Mouse (Mus musculus) kidney, postnatal 0 days (tissue): ENCODE results near the gene Prkca. TPM values are rescaled to one million over a fixed set of nuclear protein-coding genes. Genes with fewer than 3 reads are reported as not detected.

Experiments used
- ATAC-seq: fragments of 200-750 bp; cut with Nextera tagmentation; replicated peaks from 2 replicates; pipeline ENCODE4 v1.8.0; 2017; ENCODE audit warnings: low read depth, moderate number of reproducible peaks, moderate TSS enrichment, moderate library complexity; ENCODE audit not compliant: low FRiP score
- DNase-seq: peaks from one replicate; pipeline ENCODE4 v3.0.0-alpha.2; 2016; ENCODE audit warnings: low spot score
- H3K27ac ChIP-seq: fragments of 300-500 bp; sonication (generic); 2 replicates; pipeline ENCODE4 v1.5.1; 2014; ENCODE audit warnings: mild to moderate bottlenecking
- H3K27me3 ChIP-seq: fragments of 300-500 bp; sonication (generic); 2 replicates; pipeline ENCODE4 v1.6.1; 2014; ENCODE audit warnings: low read length, mixed read lengths; ENCODE audit not compliant: insufficient read depth
- H3K36me3 ChIP-seq: fragments of 300-500 bp; sonication (generic); 2 replicates; pipeline ENCODE4 v1.6.1; 2014; ENCODE audit warnings: low read length, mixed read lengths; ENCODE audit not compliant: insufficient read depth
- H3K4me1 ChIP-seq: fragments of 300-500 bp; sonication (generic); replicated peaks from 2 replicates; pipeline ENCODE4 v1.6.1; 2014; ENCODE audit warnings: antibody characterized with exemption, low read length, mixed read lengths; ENCODE audit not compliant: insufficient read depth
- H3K4me2 ChIP-seq: fragments of 300-500 bp; sonication (generic); 2 replicates; pipeline ENCODE4 v1.6.1; 2014; ENCODE audit warnings: mild to moderate bottlenecking, low read length, moderate library complexity, mixed read lengths
- H3K4me3 ChIP-seq: fragments of 300-500 bp; sonication (generic); replicated peaks from 2 replicates; pipeline ENCODE4 v1.5.1; 2014; ENCODE audit warnings: low read depth, low read length
- H3K9ac ChIP-seq: fragments of 300-500 bp; sonication (generic); 2 replicates; pipeline ENCODE4 v1.6.1; 2014; ENCODE audit warnings: low read depth, low read length
- H3K9me3 ChIP-seq: fragments of 300-500 bp; sonication (generic); replicated peaks from 2 replicates; pipeline ENCODE4 v1.6.1; 2016; ENCODE audit warnings: low read length, inconsistent platforms, mixed read lengths
- CTCF ChIP-seq: IDR thresholded peaks from 2 replicates; pipeline ENCODE4 v1.5.1; 2016; ENCODE audit warnings: antibody characterized with exemption, low read depth, mild to moderate bottlenecking, moderate library complexity
- WGBS: fragments of 180-500 bp; shearing (Covaris S2); extraction: QIAGEN DNeasy Blood & Tissue Kit; methylation state at CpG from one replicate; pipeline ENCODE4 v1.1.7; 2014; 5-methylcytosine and 5-hydroxymethylcytosine counted together
- polyA plus RNA-seq: library from polyadenylated mRNA; unstranded; fragments of >200 nt; fragmentation: Nextera tagmentation; extraction: Ambion mirVana; gene quantifications from 2 replicates; pipeline ENCODE4 v1.2.1, GENCODE M21; 2015

Prkca gene
- polyA plus RNA-seq, 1 experiment from 2014 or later, result 9.3 TPM

- peaks cover 14% of the 10 kb centered on the region; the same call in 1 of the 2 replicates for H3K4me1 ChIP-seq
- H3K4me3 ChIP-seq, result no peak overlapping the region
- H3K9ac ChIP-seq, result no peak overlapping the region
- H3K4me2 ChIP-seq, result no peak overlapping the region
- no peak overlapping the region for H3K27ac ChIP-seq
- no peaks in the 10 kb centered on the region for H3K36me3 ChIP-seq
- DNase-seq (no peak), ATAC-seq (no peak)
- 64% methylated on average over 1 of the region's 1 CpGs for WGBS
- no peaks in the 10 kb centered on the region for H3K9me3 ChIP-seq
- no peak for TF ChIP-seq CTCF
- H3K27me3 ChIP-seq, result no peaks in the 10 kb centered on the region
Observed at GRCm38 (mm10) chr11:108263868-108264267, 79.9 kb downstream of the Prkca start.

- no peaks in the 10 kb centered on the region for H3K9me3 ChIP-seq
- H3K36me3 ChIP-seq, result no peaks in the 10 kb centered on the region
- H3K4me2 ChIP-seq, result no peak overlapping the region
- no peak overlapping the region for H3K9ac ChIP-seq
- DNase-seq (no peak), ATAC-seq (no peak)
- WGBS, result 69% methylated on average over 3 of the region's 3 CpGs
- H3K4me3 ChIP-seq, result no peak overlapping the region
- no peaks in the 10 kb centered on the region for H3K27me3 ChIP-seq
- H3K4me1 ChIP-seq, result peaks cover 10% of the 10 kb centered on the region; the same call in 1 of the 2 replicates
- TF ChIP-seq CTCF, result no peak
- no peak overlapping the region for H3K27ac ChIP-seq
Observed at GRCm38 (mm10) chr11:108263406-108263805, 80.3 kb downstream of the Prkca start.

GRCm38 (mm10) chr11:108261751-108262160 lies 82.0 kb downstream of the Prkca start:
- ATAC-seq (no peak), DNase-seq (no peak)
- Histone ChIP-seq H3K27me3 (no peaks in the 10 kb centered on the region), H3K4me3 (no peak overlapping the region), H3K27ac (no peak overlapping the region), H3K9me3 (no peaks in the 10 kb centered on the region), H3K36me3 (no peaks in the 10 kb centered on the region), H3K4me1 (0 out of 2 replicates have a peak, but pooled peaks cover 3% of the 10 kb centered on the region), H3K9ac (no peak overlapping the region), H3K4me2 (no peak overlapping the region)
- 41% methylated on average over 7 of the region's 7 CpGs for WGBS
- no peak for TF ChIP-seq CTCF

- H3K9me3 ChIP-seq, result no peaks in the 10 kb centered on the region
- DNase-seq, result no peak
- H3K4me1 ChIP-seq, result 0 out of 2 replicates have a peak, but pooled peaks cover 3% of the 10 kb centered on the region
- no peak overlapping the region for H3K27ac ChIP-seq
- H3K9ac ChIP-seq, result no peak overlapping the region
- no peaks in the 10 kb centered on the region for H3K27me3 ChIP-seq
- no peaks in the 10 kb centered on the region for H3K36me3 ChIP-seq
- no peak overlapping the region for H3K4me2 ChIP-seq
- TF ChIP-seq CTCF, result no peak
- ATAC-seq, result no peak
- WGBS, result 57% methylated on average over 6 of the region's 6 CpGs
- no peak overlapping the region for H3K4me3 ChIP-seq
Observed at GRCm38 (mm10) chr11:108260775-108261517, 82.8 kb downstream of the Prkca start.

GRCm38 (mm10) chr11:108259391-108259790 lies 84.3 kb downstream of the Prkca start:
- Histone ChIP-seq H3K9me3 (no peaks in the 10 kb centered on the region), H3K36me3 (no peaks in the 10 kb centered on the region), H3K27me3 (no peaks in the 10 kb centered on the region), H3K4me2 (no peak overlapping the region), H3K4me3 (no peak overlapping the region), H3K4me1 (peaks cover 15% of the 10 kb centered on the region), H3K27ac (no peak overlapping the region), H3K9ac (no peak overlapping the region)
- DNase-seq (no peak), ATAC-seq (no peak)
- no peak for TF ChIP-seq CTCF
- 46% methylated on average over 4 of the region's 4 CpGs for WGBS

GRCm38 (mm10) chr11:108258811-108259266 lies 84.9 kb downstream of the Prkca start:
- H3K36me3 ChIP-seq, result no peaks in the 10 kb centered on the region
- no peak overlapping the region for H3K4me3 ChIP-seq
- ATAC-seq, result no peak
- H3K9me3 ChIP-seq, result no peaks in the 10 kb centered on the region
- H3K27me3 ChIP-seq, result no peaks in the 10 kb centered on the region
- WGBS, result 58% methylated on average over 5 of the region's 5 CpGs
- no peak overlapping the region for H3K27ac ChIP-seq
- TF ChIP-seq CTCF, result no peak
- DNase-seq, result no peak
- no peak overlapping the region for H3K4me2 ChIP-seq
- H3K9ac ChIP-seq, result no peak overlapping the region
- H3K4me1 ChIP-seq, result peaks cover 19% of the 10 kb centered on the region
